Mouse (Mus musculus) intestine, postnatal 0 days (tissue): ENCODE results near the gene Ppm1h. TPM values are rescaled to one million over a fixed set of nuclear protein-coding genes. Genes with fewer than 3 reads are reported as not detected.

ENCODE experiments used
- ATAC-seq: fragments of 200-750 bp; cut with Nextera tagmentation; 2 replicates; pipeline ENCODE4 v1.8.0; 2017; ENCODE audit warnings: mild to moderate bottlenecking, moderate TSS enrichment, moderate library complexity
- H3K27ac ChIP-seq: fragments of 300-500 bp; sonication (generic); 2 replicates; pipeline ENCODE4 v1.5.1; 2014; ENCODE audit warnings: mild to moderate bottlenecking, low read depth, low read length, moderate library complexity
- H3K27me3 ChIP-seq: fragments of 300-500 bp; sonication (generic); replicated peaks from 2 replicates; pipeline ENCODE4 v1.6.1; 2014; ENCODE audit warnings: low read length, mixed read lengths; ENCODE audit not compliant: control insufficient read depth, insufficient read depth
- H3K36me3 ChIP-seq: fragments of 300-500 bp; sonication (generic); 2 replicates; pipeline ENCODE4 v1.6.1; 2014; ENCODE audit warnings: mild to moderate bottlenecking, moderate library complexity; ENCODE audit not compliant: control insufficient read depth, insufficient read depth
- H3K4me1 ChIP-seq: fragments of 300-500 bp; sonication (generic); replicated peaks from 2 replicates; pipeline ENCODE4 v1.6.1; 2014; ENCODE audit warnings: antibody characterized with exemption, low read length, mixed read lengths; ENCODE audit not compliant: control insufficient read depth, insufficient read depth
- H3K4me2 ChIP-seq: fragments of 300-500 bp; sonication (generic); replicated peaks from 2 replicates; pipeline ENCODE4 v1.6.1; 2014; ENCODE audit warnings: low read depth, mild to moderate bottlenecking, moderate library complexity
- H3K4me3 ChIP-seq: fragments of 300-500 bp; sonication (generic); 2 replicates; pipeline ENCODE4 v1.5.1; 2014; ENCODE audit warnings: low read depth, low read length
- H3K9ac ChIP-seq: fragments of 300-500 bp; sonication (generic); 2 replicates; pipeline ENCODE4 v1.6.1; 2014; ENCODE audit warnings: mild to moderate bottlenecking, low read depth, low read length
- H3K9me3 ChIP-seq: fragments of 300-500 bp; sonication (generic); 2 replicates; pipeline ENCODE4 v1.6.1; 2016; ENCODE audit warnings: mixed run types; ENCODE audit not compliant: control insufficient read depth
- CTCF ChIP-seq: sonication (generic); IDR thresholded peaks from 2 replicates; pipeline ENCODE4 v1.5.1; 2016; ENCODE audit warnings: low read depth, mild to moderate bottlenecking, control low read depth, antibody characterized with exemption, moderate library complexity
- WGBS: fragments of 180-500 bp; shearing (Covaris S2); extraction: QIAGEN DNeasy Blood & Tissue Kit; methylation state at CpG from one replicate; pipeline ENCODE4 v1.1.7; 2014; 5-methylcytosine and 5-hydroxymethylcytosine counted together
- polyA plus RNA-seq: library from polyadenylated mRNA; unstranded; fragments of >200 nt; fragmentation: Nextera tagmentation; extraction: Ambion mirVana; gene quantifications from 2 replicates; pipeline ENCODE4 v1.2.1, GENCODE M21; 2015

Gene Ppm1h
- polyA plus RNA-seq, 1 experiment from 2014 or later, result 17.9 TPM

GRCm38 (mm10) chr10:122986320-122987225 is 308.0 kb downstream of the Ppm1h start:
- Histone ChIP-seq H3K9ac (peak overlapping the region; percentile 97), H3K4me2 (peak overlapping the region; percentile 79), H3K9me3 (no peaks in the 10 kb centered on the region), H3K4me1 (no peaks in the 10 kb centered on the region), H3K4me3 (peak overlapping the region; percentile 94), H3K27me3 (no peaks in the 10 kb centered on the region), H3K27ac (peak overlapping the region; percentile 100), H3K36me3 (peaks cover 8% of the 10 kb centered on the region; the same call in 1 of the 2 replicates)
- 8% methylated on average over 54 of the region's 54 CpGs for WGBS
- no peak for TF ChIP-seq CTCF
- peak; percentile 76 for ATAC-seq

DNA sequence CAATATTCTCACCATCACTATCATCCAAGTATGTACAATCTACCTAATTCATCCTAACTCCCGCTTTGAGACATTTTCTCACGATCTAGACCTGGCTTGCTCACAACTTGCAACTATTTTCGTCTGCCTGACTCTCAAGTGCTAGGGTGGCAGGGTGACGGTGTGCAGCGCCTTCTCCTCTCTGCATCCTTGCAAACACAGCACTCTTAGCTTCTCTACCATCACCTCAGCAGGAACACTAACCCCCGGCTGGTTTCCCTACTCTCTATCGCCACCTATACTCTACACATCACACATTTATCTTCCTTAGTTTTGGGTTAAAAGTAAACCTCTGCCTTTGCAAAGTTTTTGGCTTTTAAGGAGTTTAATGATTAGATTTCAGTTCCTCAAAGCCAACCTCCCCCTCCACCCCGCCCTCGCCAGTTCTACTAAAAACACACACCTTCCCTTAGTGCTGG is 309.1 kb downstream of the Ppm1h start:
- peak; percentile 84 for TF ChIP-seq CTCF
- H3K36me3 ChIP-seq, result peaks cover 15% of the 10 kb centered on the region; the same call in 1 of the 2 replicates

GRCm38 (mm10) chr10:122988372-122988771 is 309.8 kb downstream of the Ppm1h start:
- Histone ChIP-seq H3K4me1 (no peaks in the 10 kb centered on the region), H3K4me2 (peak overlapping the region; percentile 39), H3K27me3 (no peaks in the 10 kb centered on the region), H3K4me3 (no peak overlapping the region), H3K9ac (no peak overlapping the region), H3K9me3 (no peaks in the 10 kb centered on the region), H3K36me3 (peaks cover 18% of the 10 kb centered on the region), H3K27ac (no peak overlapping the region)
- ATAC-seq, result no peak
- 62% methylated on average over 7 of the region's 7 CpGs for WGBS
- TF ChIP-seq CTCF, result no peak

More for the DNA sequence above, 309.1 kb downstream of the Ppm1h start:
- Histone ChIP-seq H3K9me3 (no peaks in the 10 kb centered on the region), H3K27ac (no peak overlapping the region), H3K4me2 (peak overlapping the region; percentile 39), H3K27me3 (no peaks in the 10 kb centered on the region), H3K9ac (no peak overlapping the region), H3K4me3 (no peak overlapping the region), H3K4me1 (no peaks in the 10 kb centered on the region)
- no peak for ATAC-seq
- 17% methylated on average over 9 of the region's 9 CpGs for WGBS

DNA sequence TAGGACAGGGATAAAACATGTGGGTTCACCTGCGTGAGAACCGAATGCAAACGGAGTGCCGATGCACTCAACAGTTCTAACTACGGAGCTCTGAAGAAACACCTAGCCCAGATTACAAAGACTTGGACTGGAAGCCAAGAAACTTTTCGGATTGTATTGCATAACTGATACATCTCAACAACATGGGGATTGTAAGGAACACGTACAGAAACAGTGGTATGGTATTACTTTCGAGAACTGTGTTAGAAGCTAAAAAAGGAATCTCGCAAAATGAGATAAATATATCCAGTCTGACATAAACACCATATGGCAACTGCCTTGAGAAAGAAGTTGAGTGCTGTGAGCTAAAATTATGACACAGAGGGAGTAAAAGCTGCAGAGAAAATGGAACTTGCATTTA is 311.4 kb downstream of the Ppm1h start:
- Histone ChIP-seq H3K27me3 (no peaks in the 10 kb centered on the region), H3K27ac (no peak overlapping the region), H3K4me1 (no peaks in the 10 kb centered on the region), H3K9ac (no peak overlapping the region), H3K4me3 (no peak overlapping the region), H3K9me3 (no peaks in the 10 kb centered on the region), H3K4me2 (no peak overlapping the region), H3K36me3 (peaks cover 28% of the 10 kb centered on the region)
- ATAC-seq, result no peak
- no peak for TF ChIP-seq CTCF
- 79% methylated on average over 9 of the region's 9 CpGs for WGBS

DNA sequence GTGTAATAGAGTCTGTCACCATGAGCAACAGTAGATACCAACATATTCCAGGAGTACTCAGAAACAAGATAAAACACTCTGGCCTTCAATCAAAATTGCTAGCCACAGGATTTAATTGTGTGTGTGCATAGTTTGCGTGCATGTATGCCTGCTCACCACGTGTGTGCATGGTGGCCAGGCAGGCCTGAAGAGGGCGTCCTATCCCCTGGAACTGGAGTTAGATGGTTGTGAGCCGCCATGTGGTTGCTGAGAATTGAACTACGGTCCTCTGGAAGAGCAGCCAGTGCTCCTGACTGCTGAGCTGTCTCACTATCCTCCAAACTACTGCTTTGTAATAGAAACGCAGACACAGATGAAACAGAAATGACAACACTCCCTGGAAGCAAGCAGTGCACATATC is 312.0 kb downstream of the Ppm1h start:
- 86% methylated on average over 6 of the region's 6 CpGs for WGBS
- no peak overlapping the region for H3K27ac ChIP-seq

GRCm38 (mm10) chr10:122991053-122991452 is 312.5 kb downstream of the Ppm1h start:
- no peak for TF ChIP-seq CTCF
- 74% methylated on average over 9 of the region's 9 CpGs for WGBS
- no peaks in the 10 kb centered on the region for H3K4me1 ChIP-seq
- ATAC-seq, result no peak
- no peaks in the 10 kb centered on the region for H3K27me3 ChIP-seq
- H3K36me3 ChIP-seq, result peaks cover 37% of the 10 kb centered on the region
- H3K9ac ChIP-seq, result no peak overlapping the region
- no peak overlapping the region for H3K27ac ChIP-seq
- no peaks in the 10 kb centered on the region for H3K9me3 ChIP-seq
- H3K4me3 ChIP-seq, result no peak overlapping the region
- no peak overlapping the region for H3K4me2 ChIP-seq

More for the DNA sequence above, 312.0 kb downstream of the Ppm1h start:
- Histone ChIP-seq H3K27me3 (no peaks in the 10 kb centered on the region), H3K9ac (no peak overlapping the region), H3K4me2 (no peak overlapping the region), H3K36me3 (peaks cover 34% of the 10 kb centered on the region), H3K9me3 (no peaks in the 10 kb centered on the region), H3K4me1 (no peaks in the 10 kb centered on the region), H3K4me3 (no peak overlapping the region)
- peak; percentile 27; the same call in 1 of the 2 replicates for TF ChIP-seq CTCF
- ATAC-seq, result no peak
